Mouse (Mus musculus) heart, adult 2 months (tissue): ENCODE results near the gene Cdiptos. TPM values are rescaled to one million over a fixed set of nuclear protein-coding genes. Genes with fewer than 3 reads are reported as not detected.

Source experiments
- DNase-seq, 2 experiments: peaks; one replicate each; pipeline ENCODE4 v3.0.0; 2021
- H3K27ac ChIP-seq: fragments of 200-600 bp; 2 replicates; pipeline ENCODE4 v1.8.1; 2022
- H3K27me3 ChIP-seq: fragments of 200-500 bp; 2 replicates; pipeline ENCODE4 v1.6.1; 2012; ENCODE audit warnings: mild to moderate bottlenecking, low read length, inconsistent platforms, mixed read lengths; ENCODE audit not compliant: control insufficient read depth, insufficient read depth
- H3K36me3 ChIP-seq: fragments of 200-500 bp; 2 replicates; pipeline ENCODE4 v1.6.1; 2012; ENCODE audit warnings: low read length, inconsistent platforms; ENCODE audit not compliant: control insufficient read depth, insufficient read depth
- H3K4me1 ChIP-seq: fragments of 200-500 bp; 2 replicates; pipeline ENCODE4 v1.6.1; 2011; ENCODE audit warnings: low read length; ENCODE audit not compliant: control insufficient read depth, insufficient read depth
- H3K4me3 ChIP-seq: fragments of 200-600 bp; 2 replicates; pipeline ENCODE4 v1.8.1; 2022
- H3K79me2 ChIP-seq: fragments of 200-500 bp; replicated peaks from 2 replicates; pipeline ENCODE4 v1.6.1; 2012; ENCODE audit warnings: mild to moderate bottlenecking, inconsistent platforms, low read length, moderate library complexity, mixed read lengths; ENCODE audit not compliant: control insufficient read depth, insufficient read depth
- H3K9ac ChIP-seq: fragments of 200-500 bp; 2 replicates; pipeline ENCODE4 v1.6.1; 2012; ENCODE audit warnings: low read depth, mild to moderate bottlenecking, control low read depth, inconsistent platforms, low read length, mixed read lengths
- CTCF ChIP-seq: fragments of 200-600 bp; IDR thresholded peaks from 2 replicates; pipeline ENCODE4 v1.8.1; 2022; ENCODE audit warnings: antibody characterized with exemption, mild to moderate bottlenecking, moderate library complexity
- EP300 ChIP-seq: fragments of 200-500 bp; IDR thresholded peaks from 2 replicates; pipeline ENCODE4 v1.6.1; 2011; ENCODE audit warnings: low read depth, low read length, control low read depth; ENCODE audit not compliant: insufficient read depth
- POLR2A ChIP-seq: fragments of 200-500 bp; IDR thresholded peaks from 2 replicates; pipeline ENCODE4 v1.6.1; 2011; ENCODE audit warnings: mild to moderate bottlenecking, low read depth, low read length, control low read depth; ENCODE audit not compliant: insufficient read depth
- WGBS: fragments of 180-500 bp; shearing (Covaris S2); methylation state at CpG from one replicate; pipeline ENCODE4 v1.1.7; 2018; 5-methylcytosine and 5-hydroxymethylcytosine counted together
- intact Hi-C: fragments of 180-260 bp; cut with DNase I; formaldehyde crosslinking; loops from one replicate; pipeline ENCODE4 v1.15.1; 2025
- polyA plus RNA-seq: library from polyadenylated mRNA; depleted of rRNA; stranded (reverse); fragments of >200 nt; gene quantifications from 2 replicates; pipeline ENCODE4 v1.2.3, GENCODE M21; 2012
- total RNA-seq, 2 experiments: library from RNA; stranded (reverse); gene quantifications; 2 replicates each; pipeline ENCODE4 v1.2.3; 2021

Cdiptos gene
- total and polyA plus RNA-seq, 3 experiments: 0.39 to 2.5 TPM; not detected in 1

GRCm38 (mm10) chr7:126976878-126977459 lies 1.1 kb upstream of the Cdiptos start:
- H3K4me3 ChIP-seq: peak overlapping the region; percentile 100
- H3K79me2 ChIP-seq: peaks cover 3% of the 10 kb centered on the region; the same call in 1 of the 2 replicates
- TF ChIP-seq EP300 (no peak), POLR2A (no peak), CTCF (no peak)
- H3K4me1 ChIP-seq: peaks cover 10% of the 10 kb centered on the region
- H3K9ac ChIP-seq: peak overlapping the region; percentile 91
- intact Hi-C loops: loop anchor here (1.0 to 2.0 kb wide), 3 partner anchors 40 to 114 kb away; partner anchors contain the start of genes Ino80e, Kctd13 and Pagr1a
- DNase-seq: peak in 1 of 2 experiments; percentile 35
- H3K27ac ChIP-seq: peak overlapping the region; percentile 100
- peaks cover 3% of the 10 kb centered on the region; the same call in 1 of the 2 replicates for H3K36me3 ChIP-seq
- no peaks in the 10 kb centered on the region for H3K27me3 ChIP-seq
- 23% methylated on average over 14 of the region's 14 CpGs for WGBS

GRCm38 (mm10) chr7:126975893-126975949 lies 177 bp downstream of the Cdiptos start, which contains the start of gene Cdipt:
Gene Cdipt, plus strand, starts transcription at chr7:126975914.
- no peak for DNase-seq
- Histone ChIP-seq H3K9ac (peak within 1 kb of the TSS; percentile 91), H3K4me3 (peak within 1 kb of the TSS; percentile 100), H3K27ac (peak within 1 kb of the TSS; percentile 100), H3K4me1 (peaks cover 10% of the 10 kb centered on the region), H3K36me3 (peaks cover 3% of the 10 kb centered on the region; the same call in 1 of the 2 replicates), H3K27me3 (no peaks in the 10 kb centered on the region), H3K79me2 (peaks cover 3% of the 10 kb centered on the region; the same call in 1 of the 2 replicates)
- TF ChIP-seq EP300 (no peak), POLR2A (no peak), CTCF (no peak)
- 0% methylated on average over 1 of the region's 1 CpGs for WGBS
- intact Hi-C loops: no loop called here

DNA sequence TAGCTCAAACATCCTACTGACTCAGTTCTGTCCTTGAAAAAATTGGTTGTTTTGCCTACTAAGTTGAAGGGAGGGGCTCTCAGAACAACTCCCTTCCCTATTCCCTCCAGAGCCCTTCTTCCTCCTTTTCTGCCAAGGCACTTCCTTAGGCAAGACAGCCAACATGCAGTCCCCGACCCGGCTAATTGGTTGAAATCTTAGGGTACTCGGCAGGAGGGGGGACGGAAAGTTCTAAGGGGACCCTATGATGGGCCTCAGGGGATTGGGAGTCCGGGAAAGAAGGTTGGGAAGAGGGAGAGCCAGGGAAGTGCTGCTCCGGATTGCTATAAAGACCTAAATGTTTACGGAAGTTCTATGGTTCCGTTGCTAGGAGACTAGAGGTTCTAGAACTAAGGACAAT lies 405 bp downstream of the Cdiptos start:
- WGBS: 3% methylated on average over 8 of the region's 8 CpGs
- Histone ChIP-seq H3K4me1 (peaks cover 10% of the 10 kb centered on the region), H3K27ac (peak overlapping the region; percentile 100), H3K9ac (peak overlapping the region; percentile 13), H3K27me3 (no peaks in the 10 kb centered on the region), H3K36me3 (peaks cover 3% of the 10 kb centered on the region; the same call in 1 of the 2 replicates), H3K79me2 (peaks cover 3% of the 10 kb centered on the region; the same call in 1 of the 2 replicates), H3K4me3 (peak overlapping the region; percentile 100)
- no peak for DNase-seq
- intact Hi-C loops: no loop called here
- TF ChIP-seq CTCF: no peak
- TF ChIP-seq POLR2A: 0 out of 2 replicates have a peak, but pooled peaks have one; percentile 33
- TF ChIP-seq EP300: no peak

DNA sequence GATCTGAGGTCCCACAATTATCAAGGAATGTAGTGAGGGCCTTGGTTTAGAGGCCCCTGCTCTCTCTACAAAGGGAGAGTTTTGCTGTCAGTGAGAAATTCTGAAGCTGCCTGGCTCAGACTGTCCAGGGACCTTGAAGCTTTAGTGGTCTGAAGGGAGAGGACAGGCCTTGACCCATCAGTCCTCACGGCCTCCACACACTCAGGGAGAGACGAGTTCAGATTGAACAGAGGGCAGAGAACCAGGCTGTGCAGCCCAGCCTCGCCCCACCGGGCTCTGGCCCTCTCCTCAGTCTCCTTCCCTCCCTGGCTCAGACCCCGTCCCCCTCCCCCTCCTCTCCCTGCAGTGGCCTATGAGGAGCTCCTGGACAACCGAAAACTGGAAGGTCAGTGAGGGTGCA lies 8.5 kb downstream of the Cdiptos start:
- Histone ChIP-seq H3K4me1 (no peaks in the 10 kb centered on the region), H3K79me2 (no peaks in the 10 kb centered on the region), H3K27ac (no peak overlapping the region), H3K27me3 (no peaks in the 10 kb centered on the region; the same call in 1 of the 2 replicates), H3K9ac (no peak overlapping the region), H3K36me3 (no peaks in the 10 kb centered on the region), H3K4me3 (no peak overlapping the region)
- no peak for DNase-seq
- intact Hi-C loops: no loop called here
- WGBS: 83% methylated on average over 6 of the region's 6 CpGs
- TF ChIP-seq CTCF (no peak), EP300 (no peak), POLR2A (no peak)

- no peak overlapping the region for H3K4me3 ChIP-seq
- H3K79me2 ChIP-seq: no peaks in the 10 kb centered on the region
- no peaks in the 10 kb centered on the region; the same call in 1 of the 2 replicates for H3K27me3 ChIP-seq
- no peak for DNase-seq
- TF ChIP-seq POLR2A (no peak), EP300 (no peak), CTCF (no peak)
- H3K27ac ChIP-seq: no peak overlapping the region
- intact Hi-C loops: no loop called here
- no peaks in the 10 kb centered on the region for H3K36me3 ChIP-seq
- no peak overlapping the region for H3K9ac ChIP-seq
- WGBS: 40% methylated on average over 3 of the region's 3 CpGs
- H3K4me1 ChIP-seq: no peaks in the 10 kb centered on the region
Measured at GRCm38 (mm10) chr7:126965568-126965967, 10.3 kb downstream of the Cdiptos start.

DNA sequence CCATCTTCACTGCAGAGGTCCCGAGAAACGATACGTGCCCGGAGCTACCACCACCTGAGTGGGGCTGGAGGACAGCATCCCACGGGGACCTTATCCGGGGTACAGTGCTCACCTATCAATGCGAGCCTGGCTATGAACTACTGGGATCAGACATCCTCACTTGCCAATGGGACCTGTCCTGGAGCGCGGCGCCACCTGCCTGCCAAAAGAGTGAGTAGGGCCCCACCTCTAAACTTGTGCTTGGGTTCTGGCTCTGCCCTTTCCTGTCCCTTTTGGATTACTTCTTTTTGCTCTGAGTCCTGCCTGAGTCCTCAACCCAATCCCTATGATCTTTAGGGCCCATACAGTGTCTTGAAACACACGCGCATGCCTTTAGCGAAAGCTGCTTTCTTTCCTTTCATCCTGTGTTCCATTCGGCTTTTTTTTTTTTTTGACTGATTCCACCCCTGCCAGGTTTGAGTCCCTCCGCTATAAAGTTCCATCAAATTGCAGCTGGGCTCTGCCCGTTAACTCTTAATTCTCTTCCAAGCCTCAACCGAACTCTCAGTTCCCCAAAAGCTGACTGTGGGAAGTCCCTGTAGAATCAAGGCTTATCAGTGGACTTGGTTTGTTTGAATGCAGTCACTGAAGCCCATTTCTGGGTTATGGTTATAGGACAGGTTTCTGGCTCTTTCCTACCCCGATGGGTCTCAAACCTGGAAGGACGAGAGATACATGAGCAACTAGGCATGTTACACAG lies 12.2 kb downstream of the Cdiptos start:
- no peaks in the 10 kb centered on the region for H3K36me3 ChIP-seq
- DNase-seq: peak in 1 of 2 experiments; percentile 34
- 40% methylated on average over 19 of the region's 19 CpGs for WGBS
- intact Hi-C loops: loop anchor here (5.0 kb wide), 1 partner anchor 141 kb away; no protein-coding TSS in a partner anchor
- H3K79me2 ChIP-seq: no peaks in the 10 kb centered on the region
- no peaks in the 10 kb centered on the region; the same call in 1 of the 2 replicates for H3K27me3 ChIP-seq
- no peaks in the 10 kb centered on the region for H3K4me1 ChIP-seq
- H3K9ac ChIP-seq: no peak overlapping the region
- no peak overlapping the region for H3K4me3 ChIP-seq
- TF ChIP-seq CTCF (peak; percentile 66), EP300 (0 out of 2 replicates have a peak, but pooled peaks have one; percentile 27), POLR2A (no peak)
- H3K27ac ChIP-seq: no peak overlapping the region
